Mouse (Mus musculus): ENCODE data around the gene E130114P18Rik. TPM values are rescaled to one million over a fixed set of nuclear protein-coding genes. Genes with fewer than 3 reads are reported as not detected.

Gene E130114P18Rik
- polyA plus RNA-seq, 1 experiment from 2014 or later: 62.9 TPM

DNA sequence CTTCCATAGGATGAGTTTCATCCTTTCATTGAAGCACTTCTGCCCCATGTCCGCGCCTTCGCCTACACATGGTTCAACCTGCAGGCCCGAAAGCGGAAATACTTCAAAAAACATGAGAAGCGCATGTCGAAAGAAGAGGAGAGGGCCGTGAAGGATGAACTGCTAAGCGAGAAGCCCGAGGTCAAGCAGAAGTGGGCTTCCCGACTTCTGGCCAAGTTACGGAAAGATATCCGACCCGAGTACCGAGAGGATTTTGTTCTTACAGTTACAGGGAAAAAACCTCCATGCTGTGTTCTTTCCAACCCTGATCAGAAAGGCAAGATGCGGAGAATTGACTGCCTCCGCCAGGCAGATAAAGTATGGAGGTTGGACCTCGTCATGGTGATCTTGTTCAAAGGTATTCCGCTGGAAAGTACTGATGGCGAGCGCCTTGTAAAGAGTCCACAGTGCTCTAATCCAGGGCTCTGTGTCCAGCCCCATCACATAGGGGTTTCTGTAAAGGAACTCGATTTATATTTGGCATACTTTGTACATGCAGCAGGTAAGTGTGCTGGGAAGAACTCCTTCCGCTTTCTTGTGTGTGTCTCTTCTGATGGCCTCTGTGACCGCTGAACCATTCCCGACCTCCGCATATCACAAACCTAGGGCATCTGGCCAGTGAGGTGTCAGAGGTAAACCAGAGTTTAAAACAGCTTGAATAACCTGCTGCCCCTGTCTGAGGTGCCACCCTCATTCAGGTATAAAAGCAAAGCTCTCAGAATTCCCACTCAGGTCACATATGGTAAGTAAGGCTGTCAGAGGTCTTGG lies 5.4 kb upstream of the E130114P18Rik start:
- no peak for DNase-seq (ENCODE audit: low spot score)
- 95% methylated on average over 26 of the region's 26 CpGs for WGBS
- H3K9me3 ChIP-seq (replicated peaks; ENCODE audit: control insufficient read depth, low read length): no peaks in the 10 kb centered on the region
- H3K9ac ChIP-seq (ENCODE audit: low read length): 0 out of 2 replicates have a peak overlapping the region, but pooled peaks have one; percentile 46
- ATAC-seq: no peak
- H3K27ac ChIP-seq (ENCODE audit: low read depth, low read length): peak overlapping the region; percentile 56
- peaks cover 24% of the 10 kb centered on the region for H3K36me3 ChIP-seq (ENCODE audit: control insufficient read depth, insufficient read depth, low read length)
- H3K4me1 ChIP-seq (ENCODE audit: control insufficient read depth, insufficient read depth, low read length): peaks cover 16% of the 10 kb centered on the region
- no peaks in the 10 kb centered on the region for H3K27me3 ChIP-seq (replicated peaks; ENCODE audit: control insufficient read depth, insufficient read depth, low read length)
- H3K4me3 ChIP-seq (ENCODE audit: low read depth, low read length): no peak overlapping the region
- H3K4me2 ChIP-seq (ENCODE audit: low read length): peak overlapping the region; percentile 41

DNA sequence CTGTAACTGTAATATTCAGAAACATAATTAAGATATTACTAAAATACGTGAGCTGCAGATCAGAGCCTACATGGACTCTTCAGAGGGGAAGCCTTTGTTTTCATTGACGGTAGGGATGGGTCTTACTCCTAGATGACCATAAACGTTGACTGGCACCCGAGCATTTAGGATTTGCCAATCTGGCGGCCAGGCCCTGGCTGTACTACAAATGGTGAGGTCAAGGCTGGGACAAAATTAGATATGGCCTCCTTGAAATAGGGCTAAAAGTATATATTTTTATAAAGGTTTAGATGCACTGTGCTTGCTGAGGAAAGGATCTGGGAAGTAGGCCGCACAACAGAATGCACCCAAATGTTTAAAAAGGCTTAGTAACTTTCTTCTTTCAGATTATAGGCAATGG lies 4.6 kb upstream of the E130114P18Rik start:
- Histone ChIP-seq H3K4me3 (ENCODE audit: low read depth, low read length) (no peak overlapping the region), H3K27me3 (replicated peaks; ENCODE audit: control insufficient read depth, insufficient read depth, low read length) (no peaks in the 10 kb centered on the region), H3K4me2 (ENCODE audit: low read length) (peak overlapping the region; percentile 41), H3K27ac (ENCODE audit: low read depth, low read length) (peak overlapping the region; percentile 56; the same call in 1 of the 2 replicates), H3K9me3 (replicated peaks; ENCODE audit: control insufficient read depth, low read length) (no peaks in the 10 kb centered on the region), H3K4me1 (ENCODE audit: control insufficient read depth, insufficient read depth, low read length) (peaks cover 16% of the 10 kb centered on the region), H3K36me3 (ENCODE audit: control insufficient read depth, insufficient read depth, low read length) (peaks cover 24% of the 10 kb centered on the region), H3K9ac (ENCODE audit: low read length) (peak overlapping the region; percentile 46)
- WGBS: 81% methylated on average over 6 of the region's 6 CpGs
- DNase-seq (ENCODE audit: low spot score) (no peak), ATAC-seq (no peak)

DNA sequence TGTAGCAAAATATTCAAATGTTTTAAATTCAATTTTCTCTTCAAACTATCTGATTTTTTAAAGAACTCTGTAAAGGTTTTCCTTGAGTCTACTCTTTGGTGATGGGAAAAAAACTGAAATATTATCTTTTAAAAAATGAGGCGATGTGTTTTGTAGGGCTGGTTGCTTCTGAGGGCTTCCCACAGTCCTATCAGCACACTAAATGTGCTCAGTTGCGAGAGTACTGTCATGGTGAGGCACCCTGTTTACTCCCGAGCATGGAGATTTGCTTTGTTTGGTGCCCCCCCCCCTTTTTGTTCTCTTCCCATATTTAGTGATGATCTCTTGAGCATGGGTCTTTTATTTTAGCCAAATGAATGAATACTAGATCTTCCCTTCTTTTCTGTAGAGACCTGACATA lies 4.2 kb upstream of the E130114P18Rik start:
- Histone ChIP-seq H3K36me3 (ENCODE audit: control insufficient read depth, insufficient read depth, low read length) (peaks cover 24% of the 10 kb centered on the region), H3K4me3 (ENCODE audit: low read depth, low read length) (0 out of 2 replicates have a peak overlapping the region, but pooled peaks have one; percentile 14), H3K9ac (ENCODE audit: low read length) (peak overlapping the region; percentile 46), H3K4me1 (ENCODE audit: control insufficient read depth, insufficient read depth, low read length) (peaks cover 13% of the 10 kb centered on the region), H3K4me2 (ENCODE audit: low read length) (peak overlapping the region; percentile 41), H3K27ac (ENCODE audit: low read depth, low read length) (0 out of 2 replicates have a peak overlapping the region, but pooled peaks have one; percentile 5), H3K9me3 (replicated peaks; ENCODE audit: control insufficient read depth, low read length) (no peaks in the 10 kb centered on the region), H3K27me3 (replicated peaks; ENCODE audit: control insufficient read depth, insufficient read depth, low read length) (no peaks in the 10 kb centered on the region)
- no peak for DNase-seq (ENCODE audit: low spot score)
- no peak for ATAC-seq
- 62% methylated on average over 3 of the region's 3 CpGs for WGBS

DNA sequence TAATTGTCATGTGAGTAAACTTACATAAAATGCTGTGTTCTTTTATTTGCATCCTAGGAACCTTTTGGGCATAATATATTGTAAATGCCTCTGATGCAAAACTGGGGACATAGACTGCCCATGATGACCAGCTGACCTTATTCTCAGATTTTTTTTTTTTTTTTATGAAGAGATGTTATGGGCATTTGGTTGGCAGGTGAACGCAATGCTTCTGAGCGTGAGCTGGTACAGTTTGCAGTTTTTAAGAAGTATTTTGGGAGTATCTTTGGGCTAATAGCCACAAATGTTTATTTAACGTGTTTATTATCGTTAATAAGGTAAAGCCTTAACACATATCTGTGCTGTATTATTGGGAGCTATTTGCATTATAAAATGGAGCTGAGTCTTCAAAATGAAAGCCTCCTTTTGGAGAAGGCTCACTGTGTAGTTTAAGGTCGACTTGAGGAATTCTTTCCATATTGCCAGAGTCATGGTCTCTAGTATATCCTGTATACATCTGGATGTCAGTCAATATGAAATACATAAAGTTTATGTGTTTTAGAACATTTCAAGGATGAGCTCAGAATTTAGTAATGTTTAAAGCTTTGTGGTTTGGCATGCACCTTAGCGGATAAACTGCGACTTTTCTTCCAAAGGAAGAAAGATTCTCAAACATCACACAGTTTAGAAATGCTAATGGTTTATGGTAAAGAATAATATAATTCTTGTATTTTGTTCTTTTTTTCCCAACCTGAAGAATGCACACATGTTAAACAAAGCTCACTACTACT lies 3.0 kb upstream of the E130114P18Rik start:
- Histone ChIP-seq H3K36me3 (ENCODE audit: control insufficient read depth, insufficient read depth, low read length) (peaks cover 24% of the 10 kb centered on the region), H3K27me3 (replicated peaks; ENCODE audit: control insufficient read depth, insufficient read depth, low read length) (no peaks in the 10 kb centered on the region), H3K4me3 (ENCODE audit: low read depth, low read length) (peak overlapping the region; percentile 92), H3K4me1 (ENCODE audit: control insufficient read depth, insufficient read depth, low read length) (peaks cover 15% of the 10 kb centered on the region), H3K4me2 (ENCODE audit: low read length) (peak overlapping the region; percentile 83), H3K9me3 (replicated peaks; ENCODE audit: control insufficient read depth, low read length) (no peaks in the 10 kb centered on the region), H3K9ac (ENCODE audit: low read length) (peak overlapping the region; percentile 63), H3K27ac (ENCODE audit: low read depth, low read length) (peak overlapping the region; percentile 52; the same call in 1 of the 2 replicates)
- ATAC-seq (no peak), DNase-seq (ENCODE audit: low spot score) (no peak)
- WGBS: 54% methylated on average over 7 of the region's 7 CpGs

DNA sequence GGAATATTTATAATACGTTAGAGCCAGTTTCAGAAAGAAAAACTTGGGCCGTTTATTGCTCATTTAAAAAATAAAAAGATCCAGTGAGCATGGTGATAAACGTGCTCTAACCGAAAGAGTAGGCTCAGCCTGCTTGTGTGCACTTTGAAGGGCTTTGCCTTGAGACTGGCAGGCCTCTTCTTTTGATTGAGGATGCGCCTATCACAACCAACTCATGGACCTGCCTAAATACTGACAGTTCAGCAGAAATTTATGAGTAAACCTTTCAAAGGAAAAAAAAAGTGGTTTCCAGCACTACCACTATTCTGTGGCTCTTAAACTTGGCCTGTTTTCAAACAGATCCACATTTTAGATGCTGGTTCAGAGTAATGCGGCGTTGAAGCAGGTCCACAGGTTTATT lies 2.1 kb upstream of the E130114P18Rik start:
- Histone ChIP-seq H3K36me3 (ENCODE audit: control insufficient read depth, insufficient read depth, low read length) (peaks cover 23% of the 10 kb centered on the region), H3K27ac (ENCODE audit: low read depth, low read length) (peak overlapping the region; percentile 98), H3K9me3 (replicated peaks; ENCODE audit: control insufficient read depth, low read length) (no peaks in the 10 kb centered on the region), H3K4me3 (ENCODE audit: low read depth, low read length) (peak overlapping the region; percentile 92), H3K27me3 (replicated peaks; ENCODE audit: control insufficient read depth, insufficient read depth, low read length) (no peaks in the 10 kb centered on the region), H3K9ac (ENCODE audit: low read length) (peak overlapping the region; percentile 100), H3K4me2 (ENCODE audit: low read length) (peak overlapping the region; percentile 83), H3K4me1 (ENCODE audit: control insufficient read depth, insufficient read depth, low read length) (peaks cover 21% of the 10 kb centered on the region)
- 12% methylated on average over 7 of the region's 7 CpGs for WGBS
- DNase-seq (ENCODE audit: low spot score) (peak; percentile 56), ATAC-seq (no peak)

DNA sequence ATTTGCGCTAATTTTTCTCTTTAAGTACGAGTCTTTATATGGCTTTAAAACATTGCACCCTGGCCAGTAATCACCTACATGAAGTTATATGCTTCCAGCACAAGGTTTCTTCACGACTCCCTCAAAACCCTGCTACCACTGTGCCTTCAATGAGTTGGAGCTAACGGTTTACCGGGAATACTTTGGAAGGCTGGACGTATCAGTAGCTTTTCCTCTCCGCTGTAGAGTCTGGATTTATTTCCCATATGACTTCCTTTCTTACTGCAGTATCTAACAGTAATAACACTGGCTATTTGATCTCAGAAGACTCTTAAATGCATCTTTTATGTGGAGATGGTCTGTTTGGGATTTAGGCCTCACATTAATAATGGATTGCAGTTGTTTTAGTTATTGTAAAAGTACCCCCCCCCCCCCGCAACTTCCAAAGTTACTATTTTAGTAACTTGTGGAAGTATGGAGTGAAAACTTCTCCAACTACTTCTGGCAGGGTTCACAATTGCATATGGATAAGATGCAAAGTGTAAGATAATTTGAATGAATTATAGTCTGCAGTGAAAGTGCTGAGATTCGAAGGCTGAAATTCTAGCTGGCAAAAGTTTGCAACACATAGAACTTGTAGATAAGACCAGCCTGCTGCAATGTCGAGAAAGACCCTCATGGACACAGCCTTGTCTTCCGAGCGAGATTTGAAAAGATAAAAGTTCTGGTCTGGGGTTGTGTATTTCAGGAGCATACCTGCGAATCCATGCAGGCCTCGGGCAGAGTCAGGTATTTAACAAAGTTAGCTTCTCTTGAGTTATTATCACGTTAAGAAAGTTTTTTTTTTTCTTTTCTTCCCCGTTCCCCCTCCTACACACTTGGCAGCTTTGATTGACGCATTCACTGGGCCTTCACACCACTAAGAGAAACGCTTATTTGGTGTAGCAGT lies 1.4 kb upstream of the E130114P18Rik start:
- no peaks in the 10 kb centered on the region for H3K9me3 ChIP-seq (replicated peaks; ENCODE audit: control insufficient read depth, low read length)
- H3K27ac ChIP-seq (ENCODE audit: low read depth, low read length): peak overlapping the region; percentile 98
- H3K27me3 ChIP-seq (replicated peaks; ENCODE audit: control insufficient read depth, insufficient read depth, low read length): no peaks in the 10 kb centered on the region
- H3K36me3 ChIP-seq (ENCODE audit: control insufficient read depth, insufficient read depth, low read length): peaks cover 17% of the 10 kb centered on the region
- DNase-seq (ENCODE audit: low spot score) (no peak), ATAC-seq (no peak)
- 3% methylated on average over 18 of the region's 18 CpGs for whole genome bisulfite sequencing
- H3K4me1 ChIP-seq (ENCODE audit: control insufficient read depth, insufficient read depth, low read length): peaks cover 20% of the 10 kb centered on the region
- H3K4me3 ChIP-seq (ENCODE audit: low read depth, low read length): peak overlapping the region; percentile 92
- peak overlapping the region; percentile 83 for H3K4me2 ChIP-seq (ENCODE audit: low read length)
- H3K9ac ChIP-seq (ENCODE audit: low read length): peak overlapping the region; percentile 100

DNA sequence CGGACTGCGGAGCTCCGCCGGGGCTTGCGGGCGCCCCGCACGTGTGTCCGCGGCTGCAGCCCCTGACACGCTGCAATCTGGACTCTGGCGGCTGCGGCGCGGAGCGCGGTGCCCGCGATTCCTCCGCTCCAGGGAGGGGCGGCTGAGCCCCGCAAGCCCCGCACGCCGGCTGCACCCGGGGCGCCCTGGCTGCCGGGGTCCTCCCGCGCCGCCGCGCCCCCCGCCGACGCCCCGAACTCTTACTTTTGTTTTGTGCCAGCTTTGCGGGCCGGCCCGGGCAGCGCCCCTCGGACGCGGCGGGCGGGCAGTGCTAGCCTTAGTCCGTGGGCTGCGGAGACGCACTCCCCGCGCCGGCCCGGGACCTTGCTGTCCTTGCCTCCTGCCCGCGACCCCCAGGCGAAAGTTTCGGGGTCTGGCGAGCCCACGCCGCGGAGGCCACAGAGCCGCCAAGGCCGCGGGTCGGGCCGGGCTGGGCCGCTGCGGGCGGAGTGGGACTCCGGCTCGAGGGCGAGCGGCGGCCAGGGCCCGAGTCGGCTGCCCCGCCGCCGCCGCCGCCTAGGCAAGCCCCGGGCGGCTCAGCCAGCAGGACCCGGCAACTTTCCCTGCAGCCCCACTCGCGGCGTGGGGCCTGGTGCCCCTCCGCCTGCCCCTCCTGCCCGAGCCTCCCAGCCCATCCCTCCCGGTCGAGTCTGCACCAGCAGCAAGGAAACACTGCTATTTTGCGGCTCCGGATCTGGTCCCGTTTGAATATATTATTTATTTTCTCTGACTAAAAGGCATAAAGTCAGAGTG lies 529 bp upstream of the E130114P18Rik start:
- Histone ChIP-seq H3K9ac (ENCODE audit: low read length) (peak overlapping the region; percentile 100), H3K4me1 (ENCODE audit: control insufficient read depth, insufficient read depth, low read length) (peaks cover 21% of the 10 kb centered on the region), H3K36me3 (ENCODE audit: control insufficient read depth, insufficient read depth, low read length) (peaks cover 9% of the 10 kb centered on the region), H3K9me3 (replicated peaks; ENCODE audit: control insufficient read depth, low read length) (no peaks in the 10 kb centered on the region), H3K27ac (ENCODE audit: low read depth, low read length) (peak overlapping the region; percentile 98), H3K4me2 (ENCODE audit: low read length) (peak overlapping the region; percentile 83), H3K27me3 (replicated peaks; ENCODE audit: control insufficient read depth, insufficient read depth, low read length) (no peaks in the 10 kb centered on the region), H3K4me3 (ENCODE audit: low read depth, low read length) (peak overlapping the region; percentile 92)
- ATAC-seq (peak; percentile 15), DNase-seq (ENCODE audit: low spot score) (no peak)
- WGBS: under 1% methylated on average over 79 of the region's 94 CpGs
